Mouse (Mus musculus) cerebellum, postnatal 36 days (tissue): ENCODE results near the gene Trim63.

Experiments
- DNase-seq, 2 experiments: peaks; one replicate each; pipeline ENCODE4 v3.0.0; 2021 to 2022; ENCODE audit warnings: mixed read lengths in 2 of 2

Trim63 gene

DNA sequence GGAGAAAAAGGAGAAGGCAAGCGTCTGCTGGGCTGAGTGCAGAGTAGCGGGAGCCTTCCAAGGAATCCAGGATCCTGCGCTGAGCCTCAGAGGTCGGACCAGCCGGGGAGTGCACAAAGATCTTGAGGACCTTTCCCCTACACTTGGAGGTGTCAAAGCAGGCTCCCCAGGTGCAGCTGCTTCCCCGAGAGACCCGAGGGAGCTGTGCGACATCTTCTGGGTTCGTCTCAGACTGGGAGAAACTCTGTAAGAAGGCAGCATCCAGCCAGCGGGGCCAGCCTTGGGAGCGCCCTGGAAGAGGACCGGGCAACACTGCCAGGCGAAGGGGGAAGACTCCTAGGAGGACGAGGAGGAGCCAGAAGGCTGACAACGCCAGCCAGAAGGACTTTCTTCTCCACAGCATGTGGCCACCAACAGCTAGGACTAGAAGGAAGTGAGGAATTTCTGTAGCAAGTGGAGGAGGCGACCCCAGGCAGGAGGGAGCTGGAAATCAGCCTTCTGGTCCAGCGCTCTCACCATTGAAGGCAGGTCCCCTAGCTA, 56.5 kb downstream of the Trim63 start:
- peak in 1 of 2 experiments; percentile 25 for DNase-seq

DNA sequence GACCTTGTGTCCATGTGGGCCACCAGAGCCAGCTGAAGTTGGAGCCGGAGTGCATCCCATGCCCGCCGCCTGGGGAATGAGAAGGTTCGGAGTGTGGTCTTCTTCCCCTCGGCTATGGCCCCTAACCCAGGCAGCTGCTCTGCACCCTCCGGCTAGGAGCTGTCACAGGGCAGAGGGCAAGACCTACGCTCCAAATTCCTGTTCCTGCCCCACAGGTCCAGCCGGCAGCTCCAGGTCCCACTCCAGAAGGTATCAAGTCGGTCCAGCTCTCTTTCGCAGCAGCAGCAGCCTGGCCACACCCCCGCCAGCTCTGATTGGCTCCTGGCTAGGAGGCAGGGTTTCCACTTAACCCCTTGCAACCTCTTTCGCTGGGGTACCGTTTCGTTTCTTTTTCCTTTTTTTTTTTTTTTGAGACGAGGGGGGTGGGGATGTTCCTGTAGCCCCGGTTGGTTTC, 57.4 kb downstream of the Trim63 start:
- peak; percentile 82 to 87 for DNase-seq

DNA sequence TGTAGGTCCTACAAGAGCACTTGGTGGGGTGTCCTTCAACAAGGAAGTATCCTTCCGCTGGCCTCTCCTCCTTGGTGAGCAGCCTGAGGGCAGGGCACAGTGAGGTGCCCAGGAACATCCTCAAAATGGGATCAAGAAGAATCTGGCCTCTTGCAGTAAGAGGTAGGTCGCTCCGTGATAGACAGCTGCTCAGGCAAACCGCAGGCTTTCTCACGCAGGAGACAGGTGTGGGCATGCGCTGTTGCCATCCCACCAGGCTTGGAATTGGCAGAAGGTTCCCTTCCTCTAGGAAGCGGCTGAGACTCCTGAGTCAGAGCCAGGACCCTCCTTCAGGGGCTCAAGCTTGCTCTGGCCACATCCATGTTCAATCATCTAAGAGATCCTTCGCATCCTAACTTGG, 58.4 kb downstream of the Trim63 start:
- DNase-seq, result no peak

DNA sequence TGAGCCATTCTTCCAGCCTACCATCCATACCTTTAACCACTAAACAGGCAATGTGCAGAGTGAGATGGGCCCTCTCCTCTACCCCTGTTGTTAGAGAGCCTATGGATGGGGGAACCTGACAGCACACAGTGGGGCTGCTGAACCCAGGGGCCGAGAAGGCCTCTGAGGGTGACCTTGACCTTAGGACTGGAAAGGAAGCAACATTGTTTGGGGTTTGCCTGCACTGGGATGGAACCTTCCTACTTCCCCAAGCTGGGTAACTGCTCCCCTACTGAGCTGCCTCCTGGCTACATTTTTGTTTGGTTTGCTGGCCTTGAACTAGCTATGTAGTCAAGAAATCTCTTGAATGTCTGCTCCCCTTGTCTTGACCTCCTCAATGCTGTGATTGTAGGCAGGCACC, 59.4 kb downstream of the Trim63 start:
- no peak for DNase-seq

DNA sequence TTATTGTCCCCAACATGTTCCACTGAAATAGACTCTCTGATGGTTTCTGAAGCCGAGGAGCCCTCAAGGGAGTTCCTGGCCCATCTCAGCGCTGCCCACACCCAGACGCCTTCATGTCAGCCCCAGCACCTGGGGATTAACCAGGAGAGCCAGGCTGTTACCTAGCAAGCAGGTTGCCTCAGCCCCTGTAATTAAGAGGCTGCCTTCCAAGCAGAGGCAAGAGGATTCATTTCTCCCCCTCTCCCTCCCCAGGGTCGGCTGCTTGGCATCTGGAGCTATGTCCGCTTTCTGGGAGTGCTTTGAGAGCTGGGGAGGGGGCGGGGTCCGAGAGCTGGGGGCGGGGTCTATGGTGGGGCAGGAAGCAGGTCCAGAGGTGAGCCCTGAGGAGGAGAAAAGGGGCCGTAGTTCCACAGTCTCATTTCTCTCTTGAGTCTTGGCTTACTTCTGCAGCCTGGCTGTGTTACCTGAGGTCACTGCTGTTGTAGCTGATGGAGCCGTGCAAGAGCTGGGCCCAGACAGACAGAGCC, 63.2 kb downstream of the Trim63 start:
- no peak for DNase-seq
